Mouse (Mus musculus): ENCODE measurements around the gene Zfp787. TPM values are rescaled to one million over a fixed set of nuclear protein-coding genes. Genes with fewer than 3 reads are reported as not detected.
"Not testable (repeated sequence)": the region's sequence is repeated elsewhere in the genome, so short reads cannot be mapped to it uniquely, and the experiment has no call there.

The Zfp787 gene
- 20.0 and 25.5 TPM in 2 replicates for total RNA-seq (2017)

- ATAC-seq (replicated peaks; ENCODE audit: low read depth, poor library complexity, severe bottlenecking): peak; percentile 77
Observed at GRCm38 (mm10) chr7:6155901-6156411, at the start of gene Zfp787. TSS of gene Zfp787 (minus strand) at chr7:6155997.

- ATAC-seq (replicated peaks; ENCODE audit: low read depth, poor library complexity, severe bottlenecking): no peak
Observed at GRCm38 (mm10) chr7:6204200-6204599, 48.4 kb upstream of the Zfp787 start.

DNA sequence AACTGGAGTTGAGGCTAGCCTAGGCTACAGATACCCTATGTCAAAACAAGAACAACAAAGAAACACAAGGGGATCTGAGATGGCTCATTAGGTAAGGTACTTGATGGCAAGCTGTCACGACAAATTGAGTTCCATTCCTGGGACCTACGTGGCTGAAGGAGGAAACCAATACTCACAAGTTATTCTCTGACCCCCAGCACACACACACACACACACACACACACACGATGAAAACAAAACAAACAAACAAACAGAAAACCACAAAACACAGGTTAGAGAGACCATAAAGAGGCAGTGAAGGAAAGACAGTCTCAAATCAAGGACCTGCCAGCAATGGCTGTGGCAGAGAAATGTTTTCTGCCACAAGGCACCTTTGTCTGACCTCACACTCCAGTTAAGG lies 41.0 kb upstream of the Zfp787 start, which contains the start of gene Galp:
Galp (plus strand) TSS at position 301 of the 400 bp plus-strand sequence.
- ATAC-seq (replicated peaks; ENCODE audit: low read depth, poor library complexity, severe bottlenecking): no peak

DNA sequence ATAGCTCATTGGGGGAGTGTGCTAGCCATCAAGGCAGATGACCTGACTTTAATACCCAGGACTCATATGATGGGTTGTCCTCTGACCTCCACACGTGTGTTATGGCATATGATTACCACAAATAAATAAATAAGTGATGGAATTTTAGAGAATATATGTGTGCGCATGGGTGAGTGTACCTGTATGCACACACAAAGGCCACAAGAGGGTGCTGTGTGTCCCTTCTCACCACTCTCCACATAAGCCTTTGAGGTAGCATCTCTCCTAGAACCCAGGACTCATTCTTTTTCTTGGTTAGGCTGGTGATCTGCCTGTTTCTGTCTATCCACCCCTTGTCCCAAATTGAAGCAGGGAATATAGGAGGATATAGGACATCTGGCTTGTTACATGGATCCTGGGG lies 40.0 kb upstream of the Zfp787 start:
- no peak for ATAC-seq (replicated peaks; ENCODE audit: low read depth, poor library complexity, severe bottlenecking)

- peak; percentile 83 for ATAC-seq (replicated peaks; ENCODE audit: low read depth, poor library complexity, severe bottlenecking)
Observed at GRCm38 (mm10) chr7:6194129-6194528, 38.3 kb upstream of the Zfp787 start.

DNA sequence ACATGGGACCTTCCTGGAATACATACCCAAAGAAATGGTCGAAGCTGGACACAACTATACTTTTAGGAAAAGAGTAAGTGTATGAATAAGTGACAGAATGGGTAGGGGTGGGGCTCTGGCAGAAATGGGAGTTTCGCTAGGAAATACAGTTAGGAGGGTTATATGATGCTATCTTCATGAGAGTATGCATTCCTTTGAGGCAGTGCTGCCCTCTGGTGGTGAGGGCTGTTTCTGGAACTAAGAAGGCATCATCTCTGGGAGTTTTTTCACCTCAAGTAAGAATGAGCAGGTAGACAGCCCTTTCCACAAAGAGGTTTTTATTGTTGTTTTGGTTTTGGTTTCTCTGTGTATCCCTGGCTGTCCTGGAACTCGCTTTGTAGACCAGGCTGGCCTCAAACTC lies 35.6 kb upstream of the Zfp787 start:
- ATAC-seq (replicated peaks; ENCODE audit: low read depth, poor library complexity, severe bottlenecking): peak; percentile 75

DNA sequence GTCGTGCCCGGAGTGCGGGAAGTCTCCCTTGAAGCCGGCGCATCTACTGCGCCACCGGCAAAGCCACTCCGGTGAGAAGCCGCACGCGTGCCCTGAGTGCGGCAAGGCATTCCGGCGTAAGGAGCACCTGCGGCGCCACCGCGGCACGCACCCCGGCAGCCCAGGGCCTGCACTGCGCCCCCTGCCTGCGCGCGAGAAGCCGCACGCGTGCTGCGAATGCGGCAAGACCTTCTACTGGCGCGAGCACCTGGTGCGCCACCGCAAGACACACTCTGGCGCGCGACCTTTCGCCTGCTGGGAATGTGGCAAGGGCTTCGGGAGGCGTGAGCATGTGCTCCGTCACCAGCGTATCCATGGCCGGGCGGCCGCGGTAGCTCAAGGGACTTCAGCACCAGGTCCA lies 33.7 kb upstream of the Zfp787 start:
- ATAC-seq (replicated peaks; ENCODE audit: low read depth, poor library complexity, severe bottlenecking): no peak

- no peak for ATAC-seq (replicated peaks; ENCODE audit: low read depth, poor library complexity, severe bottlenecking)
Observed at GRCm38 (mm10) chr7:6186756-6187155, 31.0 kb upstream of the Zfp787 start.

- no peak for ATAC-seq (replicated peaks; ENCODE audit: low read depth, poor library complexity, severe bottlenecking)
Observed at GRCm38 (mm10) chr7:6186176-6186575, 30.4 kb upstream of the Zfp787 start.

DNA sequence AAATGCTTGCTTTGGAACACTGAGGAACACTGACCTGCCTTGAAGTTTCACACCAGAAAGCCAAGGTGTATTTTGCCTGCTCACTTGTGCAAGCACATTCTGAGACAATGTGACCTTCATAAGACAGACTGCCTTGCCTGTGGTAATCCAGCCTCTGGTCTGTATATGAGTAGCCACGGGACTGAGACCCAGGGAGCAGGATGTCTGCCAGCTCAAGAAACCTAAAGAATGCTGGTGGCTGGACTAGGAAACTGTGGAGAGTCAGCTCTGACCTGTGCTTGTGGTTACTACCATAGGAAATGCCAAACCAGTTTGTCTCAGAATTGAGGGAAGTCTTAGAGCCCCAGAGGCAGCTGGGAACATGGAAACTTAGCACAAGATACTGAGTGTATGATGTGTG lies 29.6 kb upstream of the Zfp787 start:
- no peak for ATAC-seq (replicated peaks; ENCODE audit: low read depth, poor library complexity, severe bottlenecking)

DNA sequence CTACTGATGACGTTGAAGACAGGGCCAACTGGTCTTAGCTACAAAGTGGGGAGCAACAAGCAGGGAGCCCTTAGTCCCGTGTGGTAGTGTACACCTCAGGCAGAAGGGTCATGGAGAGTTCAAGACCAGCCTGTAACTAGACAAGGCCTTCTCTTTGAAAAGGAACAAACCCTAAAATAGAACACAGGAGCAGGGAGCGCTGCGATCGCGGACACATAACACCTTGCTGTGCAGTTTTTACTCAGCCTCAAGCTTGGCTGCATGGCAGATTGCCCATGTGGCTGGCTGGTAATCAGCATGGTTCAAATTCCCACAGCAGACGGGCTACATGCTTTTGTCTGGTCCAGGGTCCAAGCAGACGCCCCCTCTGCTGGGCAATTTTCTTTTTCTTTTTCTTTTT lies 28.7 kb upstream of the Zfp787 start:
- no peak for ATAC-seq (replicated peaks; ENCODE audit: low read depth, poor library complexity, severe bottlenecking)

GRCm38 (mm10) chr7:6183802-6184201 lies 28.0 kb upstream of the Zfp787 start:
- ATAC-seq (replicated peaks; ENCODE audit: low read depth, poor library complexity, severe bottlenecking): no peak

DNA sequence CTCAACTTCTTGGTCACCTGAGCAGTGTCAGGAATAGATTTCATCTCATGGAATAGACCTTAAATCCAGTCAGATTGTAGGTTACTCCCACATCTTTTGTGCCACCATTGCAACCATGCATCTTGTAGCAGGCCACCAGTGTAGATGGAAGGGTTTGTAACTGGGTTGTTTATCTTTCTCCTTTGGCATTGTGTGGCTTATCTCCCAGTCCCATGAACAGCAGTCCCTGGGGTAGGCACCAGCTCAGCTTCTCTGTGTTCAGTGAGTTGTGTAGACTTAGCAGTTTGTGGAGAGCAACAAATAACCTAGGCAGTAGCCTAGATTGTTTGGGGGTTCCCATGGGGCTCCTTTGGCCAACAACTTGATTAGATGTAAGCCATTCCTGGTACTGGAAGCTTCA lies 27.1 kb upstream of the Zfp787 start:
- ATAC-seq (replicated peaks; ENCODE audit: low read depth, poor library complexity, severe bottlenecking): no peak

DNA sequence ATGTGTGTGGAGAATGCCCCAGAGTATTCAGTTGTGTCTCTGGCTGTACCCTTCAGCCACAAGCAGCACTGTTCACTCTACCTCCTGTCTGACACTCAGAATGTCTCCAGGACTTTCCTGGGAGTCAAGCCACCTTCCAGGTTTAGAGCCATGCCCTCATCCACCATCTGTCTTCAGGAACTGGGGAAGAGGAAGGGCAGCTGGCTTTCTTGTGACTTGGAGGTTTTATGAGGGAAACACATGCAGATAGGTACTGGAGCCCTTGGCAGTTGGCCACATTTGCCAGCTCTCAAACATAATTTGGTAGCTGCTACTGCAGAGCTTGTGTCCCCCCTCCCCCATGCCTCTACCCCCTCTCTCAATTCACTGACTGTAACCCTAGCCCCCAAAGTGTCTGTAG lies 23.2 kb upstream of the Zfp787 start:
- no peak for ATAC-seq (replicated peaks; ENCODE audit: low read depth, poor library complexity, severe bottlenecking)

- ATAC-seq (replicated peaks; ENCODE audit: low read depth, poor library complexity, severe bottlenecking): not testable (repeated sequence)
Observed at GRCm38 (mm10) chr7:6174365-6174987, 18.7 kb upstream of the Zfp787 start.

- no peak for ATAC-seq (replicated peaks; ENCODE audit: low read depth, poor library complexity, severe bottlenecking)
Observed at GRCm38 (mm10) chr7:6173872-6174271, 18.1 kb upstream of the Zfp787 start.

DNA sequence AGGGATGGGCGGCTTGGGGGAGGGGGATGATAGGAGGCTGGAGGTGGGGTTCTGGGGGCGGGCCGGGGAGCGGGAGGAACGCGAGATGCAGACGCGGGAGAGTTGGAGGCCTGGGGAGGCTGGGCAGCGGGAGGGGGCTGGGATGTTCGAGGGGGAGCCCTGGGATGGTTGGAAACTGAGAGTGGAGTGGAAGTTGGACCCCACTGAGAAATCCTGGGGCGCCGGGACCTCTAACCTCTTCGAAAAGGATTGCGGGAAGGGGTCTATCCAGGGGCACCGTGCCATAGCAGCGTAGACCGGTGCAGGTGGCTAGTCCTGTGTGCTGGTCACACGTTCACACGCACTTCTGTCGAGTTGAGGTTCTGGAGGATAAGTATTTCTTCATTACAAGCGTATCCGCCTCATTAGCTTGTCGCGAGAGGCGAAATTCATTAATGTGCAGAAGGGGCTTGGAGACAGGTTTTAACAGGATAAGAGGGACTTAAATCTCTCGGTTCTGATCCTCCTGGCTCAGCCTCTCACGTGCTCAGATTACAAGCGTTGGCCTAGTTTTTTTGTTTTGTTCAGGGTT lies 17.0 kb upstream of the Zfp787 start:
- no peak for ATAC-seq (replicated peaks; ENCODE audit: low read depth, poor library complexity, severe bottlenecking)

GRCm38 (mm10) chr7:6172006-6172649 lies 16.3 kb upstream of the Zfp787 start, which contains the start of gene Zfp444:
TSS of gene Zfp444 (plus strand) at chr7:6172226.
- peak; percentile 80 for ATAC-seq (replicated peaks; ENCODE audit: low read depth, poor library complexity, severe bottlenecking)

DNA sequence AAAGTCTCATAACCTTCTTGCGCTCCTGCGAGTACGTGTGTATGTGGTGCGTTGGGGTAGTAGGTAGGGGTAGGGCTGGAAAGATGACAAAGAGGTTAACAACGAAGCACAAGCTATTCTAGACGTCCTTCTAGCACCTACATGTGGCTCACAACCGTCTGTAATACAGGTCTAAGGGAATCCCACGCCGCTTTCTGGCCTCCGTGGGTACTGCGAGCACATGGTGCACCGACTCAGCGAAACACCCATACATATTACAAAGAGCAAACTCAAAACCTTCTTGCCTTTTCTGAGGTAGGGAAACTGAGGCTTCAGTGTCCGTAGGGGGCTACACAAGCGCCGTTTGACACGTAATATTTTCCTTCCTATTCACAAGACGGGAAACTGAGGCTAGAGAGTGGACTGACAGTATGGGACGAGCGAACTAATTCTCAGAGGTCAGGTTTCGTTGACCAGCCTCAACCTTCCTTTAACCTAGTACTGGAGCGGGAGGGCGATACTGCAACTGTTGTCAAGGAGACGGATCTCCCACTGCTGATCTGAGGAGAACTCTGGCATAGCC lies 15.7 kb upstream of the Zfp787 start:
- ATAC-seq (replicated peaks; ENCODE audit: low read depth, poor library complexity, severe bottlenecking): peak; percentile 57

DNA sequence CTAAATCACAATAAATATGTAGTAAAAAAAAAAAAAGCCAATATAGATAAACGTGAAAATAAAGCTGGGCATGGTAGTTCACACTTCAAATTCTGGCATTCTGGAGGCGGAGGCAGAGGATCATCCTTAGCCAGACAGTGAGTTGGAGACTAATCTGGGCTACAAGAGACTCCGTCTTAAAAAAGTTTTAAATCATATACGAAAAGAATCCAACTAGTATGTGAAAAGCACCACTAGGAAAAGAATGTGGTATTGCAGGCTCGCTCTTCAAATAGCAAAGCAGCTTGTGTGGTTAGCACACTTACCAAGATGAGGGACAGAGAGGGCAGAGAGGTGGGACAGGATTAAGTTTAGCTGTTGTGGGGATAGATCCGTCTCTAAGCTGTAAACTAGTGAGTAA lies 15.1 kb upstream of the Zfp787 start:
- ATAC-seq (replicated peaks; ENCODE audit: low read depth, poor library complexity, severe bottlenecking): no peak

- no peak for ATAC-seq (replicated peaks; ENCODE audit: low read depth, poor library complexity, severe bottlenecking)
Observed at GRCm38 (mm10) chr7:6170391-6170790, 14.6 kb upstream of the Zfp787 start.
